Mouse (Mus musculus) liver, embryonic 14.5 days (tissue): Measurements from ENCODE around the gene Tll1.

Source experiments
- CTCF ChIP-seq: IDR thresholded peaks from 2 replicates; pipeline ENCODE4 v1.5.1; 2016; ENCODE audit warnings: antibody characterized with exemption, low read depth, control low read depth
- EP300 ChIP-seq: IDR thresholded peaks from 2 replicates; pipeline ENCODE4 v1.6.1; 2016; ENCODE audit warnings: antibody characterized with exemption, low read depth

- no peak for TF ChIP-seq EP300
- no peak for TF ChIP-seq CTCF
Observed at GRCm38 (mm10) chr8:64107190-64107589, 98.9 kb downstream of the Tll1 start.
